Mouse (Mus musculus) adipocyte (in vitro differentiated cells): ENCODE results near the gene Dffb.
A peak's percentile ranks its signal among the peaks of the same experiment; 100 is the strongest.

Experiments
- DNase-seq: peaks from one replicate; pipeline ENCODE4 v3.0.0-alpha.2; 2016; ENCODE audit warnings: low spot score

The Dffb gene

GRCm38 (mm10) chr4:153974431-153975291, at the start of gene Dffb, which contains the start of gene Cep104:
TSS of gene Dffb (minus strand) at chr4:153975126.
TSS of gene Cep104 (plus strand) at chr4:153975194.
- peak; percentile 91 for DNase-seq

GRCm38 (mm10) chr4:154023754-154024601, 49.1 kb upstream of the Dffb start:
- no peak for DNase-seq

DNA sequence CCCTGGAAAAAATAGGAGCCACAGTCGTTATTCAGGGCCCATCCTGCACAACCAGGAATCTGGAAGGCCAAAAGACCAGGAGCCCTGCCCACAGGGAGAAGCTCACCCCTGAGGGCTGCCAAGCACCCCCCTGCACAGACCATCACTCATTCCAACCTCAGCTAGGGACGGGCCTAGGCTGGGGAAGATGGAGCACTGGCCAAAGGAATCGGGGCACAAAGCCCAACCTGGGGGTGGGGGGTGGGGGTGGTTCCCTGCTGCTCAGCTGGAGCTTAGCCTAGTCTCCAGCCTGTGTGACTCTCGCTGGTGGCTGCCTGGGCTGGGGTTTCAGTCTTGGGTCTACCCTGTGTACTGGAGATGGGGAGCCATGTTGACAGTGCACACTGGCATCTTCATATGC, 47.9 kb upstream of the Dffb start:
- peak; percentile 71 for DNase-seq

GRCm38 (mm10) chr4:154022407-154022806, 47.5 kb upstream of the Dffb start:
- DNase-seq = peak; percentile 89

DNA sequence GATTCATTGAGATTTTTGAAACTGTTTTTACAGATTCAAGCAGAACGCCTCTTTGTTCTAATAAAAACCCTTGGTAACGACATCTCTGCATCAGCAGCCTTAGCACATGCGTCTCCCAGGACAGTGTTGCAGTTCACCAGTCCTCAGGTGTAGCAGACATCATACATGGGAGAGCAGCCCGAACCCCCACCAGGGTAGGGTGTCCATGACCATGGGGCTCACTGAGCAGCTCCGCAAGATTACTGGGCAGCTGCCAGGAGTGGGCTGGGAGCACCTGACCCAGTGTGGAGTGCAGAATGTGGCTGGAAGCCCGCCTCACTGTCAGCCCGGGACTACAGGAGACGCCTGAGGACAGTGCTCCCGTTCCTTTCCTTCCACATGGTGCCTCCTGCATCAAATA, 46.5 kb upstream of the Dffb start:
- no peak for DNase-seq

- DNase-seq = peak; percentile 61
Measured at GRCm38 (mm10) chr4:154019571-154019970, 44.6 kb upstream of the Dffb start.

DNA sequence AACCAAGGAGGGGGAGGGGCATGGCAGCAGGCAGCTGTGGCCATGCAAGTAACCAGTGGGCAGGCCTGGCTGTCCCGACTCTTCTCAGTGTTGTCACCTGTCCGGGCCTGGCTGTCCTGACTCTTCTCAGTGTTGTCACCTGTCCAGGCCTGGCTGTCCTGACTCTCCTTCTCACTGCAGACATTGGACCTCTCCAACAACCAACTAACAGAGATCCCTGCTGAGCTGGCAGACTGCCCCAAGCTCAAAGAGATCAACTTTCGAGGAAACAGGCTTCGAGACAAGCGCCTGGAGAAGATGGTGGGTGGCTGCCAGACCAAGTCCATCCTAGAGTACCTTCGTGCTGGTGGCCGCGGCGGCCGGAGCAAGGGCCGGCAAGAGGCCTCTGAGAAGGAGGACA, 40.5 kb upstream of the Dffb start:
- DNase-seq = no peak

DNA sequence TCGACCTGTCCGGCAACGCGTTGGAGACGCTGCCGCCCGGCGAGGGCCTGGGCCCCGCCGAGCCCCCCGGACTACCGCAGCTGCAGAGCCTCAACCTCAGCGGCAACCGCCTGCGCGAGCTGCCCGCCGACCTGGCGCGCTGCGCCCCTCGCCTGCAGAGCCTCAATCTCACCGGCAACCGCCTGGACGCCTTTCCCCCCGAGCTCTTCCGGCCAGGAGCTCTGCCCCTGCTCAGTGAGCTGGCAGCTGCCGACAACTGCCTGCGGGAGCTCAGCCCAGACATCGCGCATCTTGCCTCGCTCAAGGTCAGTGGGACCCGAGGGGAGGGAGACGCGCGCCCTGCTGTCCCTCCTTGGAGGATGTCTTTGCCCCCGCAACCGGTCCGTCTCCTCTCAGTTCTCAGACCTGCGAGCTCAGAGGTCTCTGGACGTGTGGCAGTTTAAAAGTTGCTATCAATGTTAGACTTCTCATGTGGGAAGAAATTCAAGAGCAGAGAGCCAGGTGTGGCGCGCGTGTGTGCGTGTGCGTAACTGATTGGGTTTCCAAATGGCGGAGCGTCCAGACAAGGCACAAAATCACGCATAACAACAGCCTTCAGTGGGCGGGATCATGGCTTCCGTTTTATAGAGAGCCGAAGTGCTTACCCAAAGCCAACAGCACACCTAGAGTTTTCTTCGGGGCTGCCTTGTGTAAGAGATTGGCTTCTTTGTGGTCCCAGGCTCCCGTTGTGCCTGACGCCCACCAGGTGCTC, 37.4 kb upstream of the Dffb start:
- DNase-seq = no peak

GRCm38 (mm10) chr4:154011646-154012089, 36.7 kb upstream of the Dffb start, which contains the start of gene Lrrc47:
TSS of gene Lrrc47 (plus strand) at chr4:154011731.
- peak; percentile 83 for DNase-seq

- DNase-seq = no peak
Measured at GRCm38 (mm10) chr4:154010907-154011645, 36.1 kb upstream of the Dffb start.

DNA sequence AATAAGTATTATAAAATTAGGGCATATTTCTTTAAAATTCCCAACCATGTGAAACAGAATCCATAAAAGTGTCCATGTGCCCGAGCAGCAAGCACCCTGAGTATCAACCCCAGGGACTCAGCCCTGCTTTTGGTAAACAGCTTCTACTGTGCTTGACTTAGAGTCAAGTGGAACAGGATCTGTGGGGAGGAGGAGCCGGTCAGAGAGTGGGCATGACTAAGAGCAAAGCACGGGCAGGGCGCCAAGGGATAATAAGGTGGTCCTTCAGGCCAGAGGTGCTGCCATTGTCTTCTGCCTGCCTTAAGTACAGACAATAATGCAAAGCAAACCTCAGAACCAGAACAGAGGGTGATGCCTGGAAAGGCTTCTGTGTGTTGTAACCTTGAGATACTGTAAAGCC, 32.8 kb upstream of the Dffb start:
- no peak for DNase-seq

- DNase-seq = no peak
Measured at GRCm38 (mm10) chr4:154006264-154006663, 31.3 kb upstream of the Dffb start.

GRCm38 (mm10) chr4:154005488-154005887, 30.6 kb upstream of the Dffb start:
- DNase-seq = no peak

GRCm38 (mm10) chr4:153993505-153993904, 18.6 kb upstream of the Dffb start:
- DNase-seq = no peak

DNA sequence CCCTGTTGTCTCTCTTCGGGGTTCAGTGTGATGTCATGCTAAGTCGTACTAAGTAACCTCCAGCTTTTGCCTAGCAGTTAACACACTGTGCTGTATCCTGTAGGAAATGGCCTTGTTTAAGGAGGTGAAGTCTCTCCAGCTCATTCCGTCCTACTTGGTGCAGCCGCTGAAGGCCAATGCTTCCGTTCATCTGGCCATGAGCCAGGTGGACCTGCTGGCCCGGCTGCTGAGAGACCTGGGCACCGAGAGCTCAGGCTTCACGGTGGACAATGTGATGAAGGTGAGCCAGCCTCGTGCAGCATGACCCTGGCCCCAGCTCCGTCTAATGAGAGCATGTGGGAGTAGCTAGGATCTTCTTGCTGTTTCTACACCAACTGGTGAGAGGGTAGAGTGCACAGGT, 17.8 kb upstream of the Dffb start:
- no peak for DNase-seq

DNA sequence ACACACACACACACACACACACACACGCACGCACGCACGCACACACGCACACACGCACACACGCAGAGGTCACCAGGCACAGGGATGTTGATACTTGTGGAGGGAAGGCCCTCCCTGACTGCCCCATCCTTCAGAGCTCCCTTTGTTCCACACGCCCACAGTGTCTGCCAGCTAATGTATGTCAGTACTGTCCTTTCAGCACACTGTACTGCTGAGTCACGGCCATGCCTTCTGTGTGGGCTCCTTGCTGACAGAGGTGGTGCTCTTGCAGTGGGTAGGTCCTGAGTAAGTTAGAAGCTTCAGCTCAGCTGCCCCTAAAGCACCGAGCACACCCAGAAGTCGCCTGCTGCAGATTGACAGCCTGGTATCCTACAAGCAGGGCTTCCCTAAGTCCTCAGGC, 5.5 kb upstream of the Dffb start:
- no peak for DNase-seq

GRCm38 (mm10) chr4:153979243-153979642, 4.3 kb upstream of the Dffb start:
- DNase-seq = no peak

DNA sequence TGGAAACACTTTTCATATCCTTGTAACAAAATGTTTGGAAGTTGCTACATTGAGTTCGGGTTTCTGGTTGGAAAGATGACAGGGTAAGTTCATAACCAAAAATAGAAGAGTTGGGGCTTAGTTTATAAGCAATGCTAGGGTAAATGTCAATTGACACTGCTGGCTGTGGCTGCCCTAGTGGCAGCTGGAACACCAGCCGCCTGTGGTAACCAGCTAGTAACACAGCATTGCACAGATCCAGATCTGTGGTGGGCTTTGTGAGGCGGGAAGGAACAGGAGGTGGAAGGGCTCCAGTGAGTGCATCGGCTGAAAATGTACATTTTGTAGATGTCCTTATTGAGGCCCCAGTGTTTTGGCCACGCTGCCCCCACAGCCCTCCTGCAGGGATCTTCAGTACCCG, 842 bp upstream of the Dffb start:
- DNase-seq = peak; percentile 33

DNA sequence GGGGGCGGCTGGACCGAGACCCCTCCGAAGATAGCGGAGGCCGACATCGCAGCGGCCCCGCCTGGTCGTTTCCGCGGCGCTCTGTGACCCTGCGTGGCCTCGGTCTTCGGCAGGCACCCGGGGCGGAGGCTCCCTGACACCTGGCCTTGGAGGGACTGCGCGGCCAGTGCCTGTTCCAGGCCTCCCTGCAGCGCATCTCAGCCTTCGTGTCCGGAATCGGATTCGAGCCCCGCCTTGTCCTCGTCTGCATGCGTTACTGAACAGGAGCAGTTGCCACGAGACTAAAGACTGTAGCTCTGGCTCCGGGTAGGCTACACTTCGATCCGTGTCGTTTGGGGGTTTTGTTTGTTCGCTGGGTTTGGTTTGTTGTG, 351 bp upstream of the Dffb start:
- no peak for DNase-seq

DNA sequence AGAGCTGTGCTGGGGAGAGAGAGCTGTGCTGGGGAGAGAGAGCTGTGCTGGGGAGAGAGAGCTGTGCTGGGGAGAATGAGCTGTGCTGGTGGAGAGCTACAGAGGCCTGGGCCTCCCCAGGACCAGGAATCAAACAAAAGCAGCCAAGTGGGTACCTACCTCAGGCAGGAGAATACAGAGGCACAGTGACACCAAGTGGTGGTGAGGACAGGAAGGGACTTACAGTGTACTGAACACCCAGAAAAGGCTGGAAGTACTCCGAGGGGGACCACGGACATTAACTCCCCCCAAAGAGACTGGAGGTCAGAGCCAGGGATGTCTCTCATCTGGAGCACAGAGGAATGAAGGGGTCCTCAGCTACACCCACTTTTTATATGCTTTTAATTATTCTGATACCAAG, 6.9 kb downstream of the Dffb start:
- DNase-seq = no peak

- DNase-seq = no peak
Measured at GRCm38 (mm10) chr4:153967556-153967955, 7.4 kb downstream of the Dffb start.

- no peak for DNase-seq
Measured at GRCm38 (mm10) chr4:153966651-153967050, 8.3 kb downstream of the Dffb start.
